Mouse (Mus musculus): ENCODE results near the gene Scg3.
"Not testable (repeated sequence)": the region's sequence is repeated elsewhere in the genome, so short reads cannot be mapped to it uniquely, and the experiment has no call there.

Gene Scg3

DNA sequence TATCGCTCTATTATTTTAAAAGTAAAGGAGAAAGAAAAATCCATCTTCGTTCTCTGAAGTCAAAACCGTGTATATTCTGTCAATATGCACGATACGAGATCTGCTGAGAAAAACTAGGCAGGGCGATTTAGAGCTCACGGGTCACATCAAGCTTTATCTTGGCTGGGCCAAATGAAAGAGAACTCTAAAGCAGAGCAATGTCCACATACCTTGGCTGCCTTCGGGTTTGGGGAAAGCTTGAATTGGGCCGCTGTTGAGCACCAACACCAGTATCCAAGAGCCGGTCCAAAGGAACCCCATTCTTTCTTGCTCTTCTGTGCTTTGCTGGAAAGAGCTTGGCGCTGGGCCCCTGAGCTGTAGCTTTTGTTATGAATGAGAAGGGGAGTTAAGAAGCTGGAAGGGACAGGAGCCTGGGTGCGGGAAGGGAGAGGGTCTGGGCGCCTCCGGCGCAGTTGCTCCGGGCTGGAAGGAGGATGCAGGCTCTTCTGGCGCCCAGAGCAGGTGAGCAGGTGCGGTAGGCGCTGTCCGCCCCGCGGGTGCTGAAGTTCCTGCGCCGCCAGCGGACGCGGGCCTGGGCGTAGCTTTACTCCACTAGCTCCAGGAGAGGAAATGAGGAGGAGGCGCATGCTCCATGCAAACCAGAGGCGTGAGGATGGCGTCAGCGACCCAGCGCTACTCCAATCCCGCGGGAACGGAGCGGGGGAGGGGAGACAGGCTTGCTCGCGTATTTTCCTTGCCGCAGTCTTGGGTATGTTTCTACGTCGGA lies at the start of gene Scg3:
Gene Scg3 (minus strand): TSS at position 631 of the 766 bp plus-strand sequence.
- peak; percentile 90 for DNase-seq (ENCODE audit: low read depth, low spot score)

DNA sequence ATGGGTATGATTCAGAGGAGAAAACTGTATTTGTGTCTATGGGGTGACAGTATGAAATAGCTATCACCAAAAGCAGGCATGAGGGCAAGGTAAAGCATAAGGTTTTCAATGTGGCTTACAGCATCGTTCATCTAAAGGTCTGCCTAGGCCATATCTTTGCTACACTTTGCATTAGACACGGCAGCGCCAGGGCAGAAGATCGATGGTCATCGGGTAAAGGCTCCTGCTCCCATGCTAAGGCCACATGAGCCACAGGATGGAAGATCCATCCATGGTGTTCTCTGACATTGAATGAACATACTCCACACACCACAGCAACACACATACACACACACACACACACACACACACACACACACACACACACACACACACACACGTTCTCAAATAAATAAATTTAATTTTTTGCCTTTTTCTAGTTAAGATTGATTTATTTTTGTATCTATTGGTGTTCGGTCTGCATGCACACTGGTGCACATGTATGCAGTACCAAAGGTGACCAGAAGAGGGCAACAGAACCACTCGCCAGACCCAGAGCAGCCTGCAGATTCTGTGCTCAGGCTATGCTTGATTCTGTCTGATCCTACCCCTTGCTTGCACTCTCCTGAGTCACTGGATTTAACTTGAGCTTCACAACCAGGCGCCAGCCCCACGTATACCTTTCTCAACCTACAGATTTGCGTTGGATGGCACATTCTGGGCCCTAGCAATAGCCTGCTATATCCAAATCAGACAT lies 36.3 kb upstream of the Scg3 start:
- peak; percentile 81 for DNase-seq (ENCODE audit: low read depth, low spot score)

DNA sequence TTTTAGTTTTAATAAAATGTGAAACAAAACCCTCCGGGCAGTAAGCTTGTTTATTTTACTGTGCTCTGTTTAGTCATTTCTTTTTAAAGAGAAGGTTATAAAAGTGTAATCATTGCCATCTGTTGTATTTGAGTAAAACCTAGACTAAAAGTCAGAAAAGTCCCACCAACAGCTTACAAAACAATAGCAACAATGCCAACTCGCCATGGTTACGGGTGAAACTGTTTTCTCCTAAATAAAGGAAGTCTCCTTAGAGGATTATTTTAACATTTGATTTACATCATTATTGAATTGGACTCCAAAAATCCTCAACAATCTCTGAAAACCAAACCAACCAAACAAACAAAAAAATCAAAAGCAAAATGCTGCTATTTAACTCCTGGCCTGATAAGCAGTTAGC lies 35.6 kb upstream of the Scg3 start:
- DNase-seq (ENCODE audit: low read depth, low spot score), result peak; percentile 30

DNA sequence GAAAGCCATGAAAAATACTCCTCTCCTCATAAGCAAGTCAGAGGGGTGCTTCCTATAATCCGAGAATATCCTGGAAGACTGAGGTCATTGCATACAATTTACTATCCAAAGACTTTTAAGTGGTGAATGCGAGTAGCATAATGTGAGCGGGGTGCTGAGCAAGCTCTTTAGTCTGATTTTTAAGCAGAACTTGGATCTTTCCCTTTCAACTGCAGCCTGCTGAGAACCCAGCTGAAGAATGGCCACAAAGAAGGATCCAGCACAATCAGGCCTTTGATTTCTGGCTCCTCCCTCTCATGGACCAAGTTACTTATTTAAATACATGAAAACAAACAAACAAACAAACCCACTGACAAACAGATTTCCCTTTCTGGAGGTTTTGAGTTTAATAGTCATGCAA lies 916 bp upstream of the Scg3 start:
- DNase-seq (ENCODE audit: low read depth, low spot score), result no peak

DNA sequence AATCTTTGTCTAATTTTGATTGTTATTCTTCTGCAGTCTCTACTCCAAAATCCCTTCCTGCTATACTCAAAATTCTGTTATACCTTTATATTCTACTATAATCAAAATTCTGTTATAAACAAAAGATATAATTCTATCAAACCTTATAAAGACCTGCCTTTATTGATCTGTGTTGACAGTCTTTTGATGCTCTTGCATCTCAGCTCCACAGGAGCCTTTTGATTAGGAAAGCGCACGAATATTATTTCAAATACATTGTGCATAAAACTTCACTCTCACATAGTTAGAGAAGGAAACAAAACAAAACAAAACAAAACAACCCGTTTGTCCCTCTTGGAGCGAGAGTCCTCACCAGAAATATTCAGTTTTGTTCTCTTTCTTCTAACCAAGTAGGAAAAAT lies 436 bp upstream of the Scg3 start:
- DNase-seq (ENCODE audit: low read depth, low spot score), result no peak

DNA sequence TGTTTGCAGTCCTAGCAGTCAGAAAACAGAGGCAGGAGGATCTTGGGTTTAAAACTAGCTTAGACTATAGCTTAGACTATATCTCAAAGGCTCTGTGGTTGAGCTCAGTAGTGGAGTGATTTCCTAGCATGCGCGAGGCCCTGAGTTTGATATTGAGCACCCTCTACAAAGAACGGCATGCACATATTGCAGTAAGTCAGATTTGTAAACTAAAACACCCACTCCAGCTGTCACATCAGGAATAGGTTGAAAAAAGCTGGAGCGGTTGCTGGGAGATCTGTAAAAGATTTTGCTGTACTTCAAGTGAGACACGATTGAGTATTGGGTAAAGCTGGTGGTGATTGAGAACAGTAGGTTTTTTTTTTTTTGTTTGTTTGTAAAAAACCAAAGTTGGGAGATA lies 3.2 kb downstream of the Scg3 start:
- no peak for DNase-seq (ENCODE audit: low read depth, low spot score)

DNA sequence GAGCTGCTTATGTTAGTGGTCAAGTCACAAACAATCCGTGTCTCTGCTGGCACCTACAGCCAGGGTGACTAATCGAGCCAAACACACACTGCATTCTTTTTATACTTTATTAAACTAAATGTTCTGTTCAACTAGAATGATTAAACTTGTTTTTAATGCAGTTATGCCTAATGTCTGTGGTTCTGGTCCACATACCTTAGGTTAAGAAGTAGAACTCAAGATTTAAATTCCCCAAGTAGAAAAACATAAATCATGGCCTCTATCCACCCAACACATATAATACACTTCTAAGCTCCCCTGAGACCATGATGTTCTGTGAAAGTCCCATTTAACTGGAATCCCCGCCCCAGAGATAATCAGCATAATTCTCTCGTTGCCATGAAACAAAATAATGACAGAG lies 4.2 kb downstream of the Scg3 start:
- no peak for DNase-seq (ENCODE audit: low read depth, low spot score)

DNA sequence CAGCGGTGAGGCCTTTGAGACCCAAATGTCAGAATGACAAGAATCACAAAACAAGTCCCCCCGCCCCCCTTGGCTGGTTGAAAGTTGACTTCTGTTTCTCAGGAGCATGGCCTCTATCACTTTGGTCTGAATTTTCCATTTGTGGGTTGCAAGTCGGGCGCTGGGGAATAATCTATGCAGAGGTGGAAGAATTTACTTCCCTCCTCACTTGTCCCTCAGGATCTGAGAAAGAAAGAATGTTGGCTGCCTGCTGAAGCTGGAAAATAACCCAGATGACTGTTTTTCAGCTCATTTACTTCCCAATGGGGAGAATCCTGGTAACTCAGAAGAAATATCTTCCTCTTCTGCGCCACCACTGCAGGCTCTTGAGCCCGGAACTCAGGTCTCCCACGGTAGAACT lies 5.5 kb downstream of the Scg3 start:
- no peak for DNase-seq (ENCODE audit: low read depth, low spot score)

DNA sequence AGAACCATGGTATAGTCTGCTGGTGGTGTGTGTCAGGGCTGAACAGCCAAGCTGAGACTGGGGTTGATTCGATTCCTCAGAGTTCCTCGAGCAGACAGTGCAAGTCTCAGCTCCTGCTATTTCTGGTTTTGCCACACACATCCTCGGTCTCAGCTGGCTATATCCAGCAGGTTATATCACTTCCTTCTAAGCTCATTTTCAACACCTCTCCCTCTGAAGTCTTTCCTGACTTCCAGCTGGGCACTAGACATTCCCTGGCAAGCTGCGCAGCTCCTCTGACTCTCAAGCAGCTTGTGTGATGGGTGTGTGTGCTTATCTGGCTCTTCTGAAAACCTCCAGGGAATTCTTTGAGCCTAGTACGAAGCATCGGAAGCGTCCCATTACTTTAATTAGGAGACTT lies 7.6 kb downstream of the Scg3 start:
- no peak for DNase-seq (ENCODE audit: low read depth, low spot score)

DNA sequence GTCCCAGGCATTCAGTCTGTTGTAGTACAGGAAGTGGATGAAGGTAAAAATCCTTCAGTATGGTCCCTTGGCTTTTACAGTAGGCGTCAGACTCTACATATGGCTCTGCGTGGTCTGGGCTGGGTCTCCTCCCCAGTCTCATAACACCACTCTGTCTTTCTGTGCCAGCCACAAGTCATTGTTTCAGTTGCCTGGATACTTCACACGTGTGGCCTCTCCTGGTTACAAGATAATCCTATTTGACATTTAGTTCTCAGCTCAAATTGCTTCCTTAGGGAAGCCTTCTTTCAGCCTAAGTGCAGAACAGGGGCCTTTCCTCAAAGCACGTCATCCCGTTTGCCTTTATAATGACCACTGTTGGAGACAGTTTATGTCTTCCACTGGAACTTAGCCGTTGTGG lies 11.1 kb downstream of the Scg3 start:
- DNase-seq (ENCODE audit: low read depth, low spot score), result no peak

DNA sequence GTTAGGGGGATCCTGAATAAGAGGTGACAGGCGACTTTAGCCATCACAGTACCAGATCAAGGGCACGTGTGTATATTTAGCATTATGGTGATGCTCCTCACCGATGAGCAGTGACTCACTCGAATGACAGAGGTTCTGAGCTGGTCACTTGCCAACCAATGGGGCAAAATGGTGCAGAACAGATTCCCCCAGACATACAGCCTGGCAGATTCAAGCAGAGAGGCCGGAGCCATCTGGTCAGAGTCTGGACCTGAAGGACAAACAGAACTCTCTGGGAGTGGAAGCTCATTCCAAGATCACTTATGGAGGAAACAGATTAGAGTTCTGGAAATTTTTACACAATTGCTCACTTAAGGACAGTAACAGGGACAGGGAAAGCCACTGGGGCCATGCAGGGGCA lies 17.2 kb downstream of the Scg3 start:
- DNase-seq (ENCODE audit: low read depth, low spot score), result no peak

DNA sequence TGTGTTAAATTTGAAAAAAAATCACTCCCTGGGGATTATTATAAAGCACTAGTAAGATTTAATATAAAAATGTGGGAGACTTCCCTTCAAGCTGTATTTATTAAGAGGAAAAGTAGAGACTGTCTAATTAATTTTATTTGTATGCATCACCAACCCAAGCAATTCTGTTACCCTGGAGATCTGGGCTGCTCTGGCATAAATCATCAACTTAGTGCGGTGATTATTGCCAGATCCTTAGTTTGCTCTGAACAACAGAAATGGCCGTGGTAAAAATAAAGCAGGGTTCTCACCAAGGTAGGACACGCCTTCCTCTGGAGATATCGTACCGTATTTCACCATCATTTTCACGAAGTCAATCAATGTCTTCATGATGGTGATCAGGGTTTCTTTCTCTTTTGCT lies 18.5 kb downstream of the Scg3 start:
- DNase-seq (ENCODE audit: low read depth, low spot score), result no peak

DNA sequence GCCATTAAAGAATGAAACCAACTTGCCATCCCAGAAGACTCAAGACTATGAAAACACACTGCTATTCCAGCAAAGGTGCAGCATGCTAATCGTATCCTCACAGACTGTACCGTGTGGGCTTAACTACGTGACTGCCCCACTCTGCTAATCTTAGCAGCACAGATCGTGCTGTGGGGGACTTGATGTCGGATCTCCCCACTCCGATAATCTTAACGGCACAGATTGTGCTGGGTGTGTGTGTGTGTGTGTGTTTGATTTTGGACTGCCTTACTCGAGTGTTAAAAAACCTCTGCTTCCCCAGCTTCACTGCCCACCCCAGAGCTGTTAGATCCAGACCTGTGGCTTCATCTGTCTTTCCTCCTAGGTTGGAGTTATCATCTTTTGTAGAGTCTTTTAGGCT lies 22.9 kb downstream of the Scg3 start:
- no peak for DNase-seq (ENCODE audit: low read depth, low spot score)

DNA sequence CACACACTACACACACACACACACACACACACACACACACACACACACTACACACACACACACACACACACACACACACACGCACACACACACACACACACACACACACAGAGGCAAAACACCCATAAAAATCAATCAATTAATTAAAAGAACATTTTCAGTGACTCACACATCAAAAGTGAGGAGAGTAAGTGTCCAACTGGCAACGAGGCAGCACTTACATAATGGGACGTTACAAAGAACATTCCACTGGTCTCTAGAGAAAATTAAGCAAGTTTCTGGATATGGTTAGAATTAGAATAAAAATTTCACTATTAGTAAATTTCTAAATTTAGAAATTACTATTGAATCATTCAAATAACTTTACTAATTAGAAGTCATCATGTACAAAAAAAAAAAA lies 27.4 kb downstream of the Scg3 start:
- DNase-seq (ENCODE audit: low read depth, low spot score), result not testable (repeated sequence)

DNA sequence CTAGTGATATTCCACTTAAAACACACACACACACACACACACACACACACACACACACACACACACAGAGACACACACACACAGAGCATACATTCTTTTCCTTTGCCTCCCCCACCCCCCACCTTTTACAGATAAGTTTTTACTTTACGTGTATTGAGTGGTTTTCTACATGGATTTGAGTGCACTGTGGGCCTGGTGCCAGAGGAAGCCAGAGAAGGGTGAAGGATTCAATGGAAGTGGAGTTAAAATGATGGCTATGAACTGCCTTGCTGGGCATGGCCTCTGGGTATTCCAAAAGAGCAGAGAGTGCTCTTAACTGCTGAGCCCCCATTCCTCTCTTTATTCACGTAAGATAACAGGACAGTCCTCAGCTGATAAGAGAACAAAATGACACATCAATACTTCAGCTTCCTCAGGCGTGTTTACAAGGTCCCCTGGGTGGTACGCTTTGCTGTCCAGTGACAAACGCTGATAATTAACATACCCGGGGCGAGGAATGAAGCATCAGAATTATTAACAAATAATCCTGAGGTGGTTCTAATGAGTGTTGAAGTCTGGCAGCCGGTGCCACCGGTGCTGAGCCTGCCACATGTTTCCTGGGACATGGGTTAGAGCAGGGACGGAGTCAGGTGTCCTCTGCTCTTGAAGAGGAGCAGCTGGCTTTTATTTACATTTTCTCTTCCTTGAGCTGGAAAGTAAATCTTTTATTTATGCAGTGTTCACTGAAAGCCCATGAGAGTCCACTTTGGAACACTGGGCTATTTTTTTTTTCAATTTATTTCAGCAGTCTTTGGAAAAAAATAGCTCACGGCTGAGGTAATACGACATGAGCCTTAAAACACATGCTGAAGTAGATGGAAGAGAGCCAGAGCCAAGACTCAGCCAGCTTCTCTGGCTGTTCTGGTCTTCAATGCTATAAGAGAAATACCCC lies 29.6 kb downstream of the Scg3 start:
- no peak for DNase-seq (ENCODE audit: low read depth, low spot score)

DNA sequence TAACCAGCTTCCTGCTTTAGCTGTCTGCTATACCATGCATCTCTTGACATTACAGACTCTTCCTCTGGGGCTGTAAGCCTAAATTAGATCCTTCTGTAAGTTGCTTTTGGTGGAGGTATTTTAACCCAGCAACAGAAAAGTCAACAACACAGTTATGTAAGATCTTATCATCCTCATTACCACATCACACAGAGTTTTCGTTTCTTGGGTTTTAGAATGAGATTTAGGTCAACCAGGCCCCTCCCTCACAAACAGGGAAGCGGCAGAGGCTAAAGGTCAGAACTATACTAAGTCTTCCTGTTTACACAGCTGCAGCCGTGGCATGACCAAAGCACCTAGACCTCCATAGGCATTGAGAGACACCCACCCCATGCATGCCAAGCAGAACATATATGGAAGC lies 38.5 kb downstream of the Scg3 start:
- no peak for DNase-seq (ENCODE audit: low read depth, low spot score)

DNA sequence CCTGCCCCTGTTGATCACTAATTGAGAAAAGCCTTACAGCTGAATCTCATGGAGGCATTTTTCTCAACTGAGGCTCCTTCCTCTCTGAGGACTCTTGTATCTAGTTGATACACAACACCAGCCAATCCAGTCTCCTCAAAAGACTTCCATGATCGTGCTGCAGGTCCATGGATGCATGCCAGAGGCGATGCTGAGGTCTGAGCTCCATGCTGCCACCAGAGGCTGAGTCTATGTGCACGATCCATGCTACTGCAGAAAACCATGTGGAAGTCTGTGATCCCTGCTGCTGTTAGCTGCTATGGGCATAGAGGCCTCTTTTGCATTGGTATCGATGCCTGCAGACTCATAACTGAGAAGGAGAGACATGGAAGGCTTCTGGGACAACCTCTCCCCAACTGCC lies 49.6 kb downstream of the Scg3 start:
- DNase-seq (ENCODE audit: low read depth, low spot score), result no peak

DNA sequence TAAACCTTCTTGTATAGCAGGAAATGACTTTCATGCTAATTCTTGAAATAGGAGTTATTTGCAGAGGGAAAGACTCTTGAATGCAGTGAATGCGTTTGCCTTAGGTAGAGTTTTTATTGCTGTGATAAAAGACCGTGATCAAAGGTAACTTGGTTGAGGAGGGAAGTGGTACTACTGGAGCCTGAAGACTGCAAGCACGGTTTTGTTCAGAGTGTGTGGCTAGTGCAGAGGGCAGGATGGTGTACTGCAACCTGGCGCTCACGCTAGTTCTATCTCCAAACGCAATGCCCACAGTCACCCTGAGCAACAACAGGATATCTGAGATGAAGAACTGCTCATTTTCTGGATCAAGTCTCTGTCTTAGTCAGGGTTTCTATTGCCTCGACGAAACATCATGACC lies 50.3 kb downstream of the Scg3 start:
- DNase-seq (ENCODE audit: low read depth, low spot score), result no peak

DNA sequence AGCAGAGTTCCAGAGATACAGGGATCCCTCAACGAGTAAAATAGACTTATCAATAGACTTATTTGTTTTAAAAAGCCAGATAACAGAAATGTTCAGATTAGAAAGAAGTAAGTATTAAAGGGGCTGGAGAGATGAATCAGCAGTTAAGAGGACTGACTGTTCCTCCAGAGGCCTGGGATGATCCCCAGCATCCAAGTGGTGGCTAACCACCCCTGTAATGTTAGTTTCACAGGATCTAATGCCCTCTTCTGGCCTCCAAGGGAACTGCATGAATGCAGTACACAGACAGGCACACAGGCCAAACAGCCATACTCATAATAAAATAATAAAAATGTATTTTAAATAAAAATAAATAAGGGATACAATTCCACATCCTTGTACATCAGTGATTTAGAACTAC lies 51.0 kb downstream of the Scg3 start:
- DNase-seq (ENCODE audit: low read depth, low spot score), result no peak

DNA sequence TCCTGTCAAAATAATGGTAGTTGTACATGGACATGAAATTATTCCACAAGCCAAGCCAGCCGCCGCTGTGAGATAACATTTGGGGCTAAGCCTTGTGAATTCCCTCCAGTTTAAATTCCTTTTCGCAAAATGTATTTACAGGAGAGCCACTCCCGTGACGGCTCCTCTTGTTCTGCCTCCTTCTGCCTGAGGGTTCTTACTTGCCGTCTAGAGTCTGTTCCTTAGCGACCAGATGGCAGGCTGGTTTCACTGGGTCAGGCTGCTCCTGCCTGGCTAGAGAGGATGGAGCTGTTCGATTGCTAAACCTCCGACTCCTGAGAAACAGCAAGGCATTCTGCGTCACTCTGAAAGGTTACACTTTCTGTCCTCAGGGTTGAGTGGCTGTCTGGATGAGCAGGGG lies 51.7 kb downstream of the Scg3 start:
- no peak for DNase-seq (ENCODE audit: low read depth, low spot score)

DNA sequence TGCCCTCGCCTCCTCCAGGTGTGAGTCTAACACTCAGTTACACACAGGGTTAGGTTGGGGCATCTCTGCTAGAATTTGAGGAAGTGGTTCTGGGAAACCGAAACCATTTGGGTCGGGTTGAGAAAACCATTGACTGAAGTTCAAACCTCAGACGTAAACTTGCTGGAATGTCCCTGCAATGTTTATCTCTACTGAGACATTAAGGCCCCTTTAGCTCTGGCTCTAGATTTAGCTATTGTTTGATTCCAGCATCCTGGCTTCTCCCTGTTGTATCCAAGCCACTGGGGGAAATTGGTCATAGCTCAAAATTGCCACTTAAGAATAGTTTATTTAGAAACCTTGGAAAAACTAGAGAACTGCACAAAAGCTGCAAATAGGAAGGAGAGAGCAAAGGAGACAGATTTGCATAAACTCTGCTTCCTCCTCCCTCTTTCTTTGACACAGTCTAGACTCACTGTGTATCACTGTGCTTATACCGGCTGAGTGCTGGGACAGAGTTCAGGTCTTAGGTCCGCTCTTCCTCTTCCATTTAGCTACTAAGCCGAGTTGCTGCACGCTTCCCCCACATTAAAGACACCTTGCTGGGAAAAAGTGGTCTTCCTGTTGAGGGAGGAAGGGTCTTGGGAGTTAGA lies 52.9 kb downstream of the Scg3 start:
- DNase-seq (ENCODE audit: low read depth, low spot score), result no peak

DNA sequence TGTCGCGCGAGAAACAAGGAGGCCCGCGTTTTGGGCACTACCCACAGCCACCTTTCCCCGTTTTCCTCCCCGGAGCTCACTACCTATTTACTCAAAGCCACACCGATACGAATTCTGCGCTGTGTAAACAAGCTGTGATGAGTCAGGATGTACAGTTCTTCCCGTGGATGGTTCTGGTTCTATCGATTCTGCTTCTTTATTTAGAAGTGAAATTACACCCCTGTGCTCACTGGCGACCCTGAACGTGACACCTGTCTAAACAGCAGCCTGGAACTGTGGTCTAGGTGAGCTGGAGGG lies 57.6 kb downstream of the Scg3 start:
- DNase-seq (ENCODE audit: low read depth, low spot score), result peak; percentile 26

Data from forelimb bud, embryonic 11.5 days (tissue).